Mouse (Mus musculus) central nervous system, embryonic 14 days (tissue): ENCODE data around the gene Zfp819. TPM values are rescaled to one million over a fixed set of nuclear protein-coding genes. Genes with fewer than 3 reads are reported as not detected.

ENCODE experiments used
- polyA plus RNA-seq: library from polyadenylated mRNA; depleted of rRNA; stranded (reverse); fragments of >200 nt; gene quantifications from 2 replicates; pipeline ENCODE4 v1.2.3, GENCODE M21; 2012; rRNA removed

Zfp819 gene
- 0.29 and 0.45 TPM in 2 replicates for polyA plus RNA-seq

DNA sequence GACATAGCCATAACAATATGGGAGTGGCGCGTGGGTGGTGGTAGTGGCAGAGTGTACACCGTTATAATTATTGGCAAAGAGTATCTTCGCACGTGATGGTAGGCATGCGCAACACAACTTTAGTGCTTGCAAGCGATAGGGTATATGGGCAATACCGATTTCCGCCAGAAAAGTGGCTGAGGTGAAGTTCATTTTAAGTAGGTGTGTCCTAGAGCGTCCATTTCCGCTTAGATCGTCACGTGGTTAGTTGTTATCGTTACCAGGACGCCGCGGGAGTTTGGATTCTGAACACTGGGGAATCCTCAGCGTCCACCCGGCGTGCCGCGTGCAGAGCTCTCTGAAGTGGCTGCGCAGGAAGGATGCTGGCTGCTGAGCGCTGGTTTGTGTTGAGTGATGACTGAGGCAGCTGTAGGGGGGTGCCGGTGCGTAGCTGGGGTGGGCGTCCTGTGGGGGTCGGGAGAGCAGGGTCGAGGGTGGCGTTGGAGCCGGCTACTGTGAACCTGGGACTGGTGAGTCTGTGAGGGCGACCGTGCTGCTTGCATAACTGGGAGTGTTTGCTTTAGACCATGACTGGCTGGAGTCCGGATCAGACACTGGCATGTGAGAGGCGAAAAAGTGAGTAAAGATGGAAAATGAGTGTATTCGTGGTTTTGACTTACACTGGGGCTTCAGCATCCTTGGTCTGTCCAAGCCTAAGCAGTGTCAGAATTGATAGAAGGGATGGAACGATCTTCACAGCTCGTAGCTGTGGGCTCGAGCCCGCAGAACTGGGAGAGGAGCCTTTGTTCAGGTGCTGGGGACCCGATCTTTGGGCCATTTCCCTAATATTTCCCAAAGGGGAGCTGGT, at the start of gene Zfp819:
Gene Zfp819, plus strand, starts transcription at position 274 of the 847 bp plus-strand sequence.

DNA sequence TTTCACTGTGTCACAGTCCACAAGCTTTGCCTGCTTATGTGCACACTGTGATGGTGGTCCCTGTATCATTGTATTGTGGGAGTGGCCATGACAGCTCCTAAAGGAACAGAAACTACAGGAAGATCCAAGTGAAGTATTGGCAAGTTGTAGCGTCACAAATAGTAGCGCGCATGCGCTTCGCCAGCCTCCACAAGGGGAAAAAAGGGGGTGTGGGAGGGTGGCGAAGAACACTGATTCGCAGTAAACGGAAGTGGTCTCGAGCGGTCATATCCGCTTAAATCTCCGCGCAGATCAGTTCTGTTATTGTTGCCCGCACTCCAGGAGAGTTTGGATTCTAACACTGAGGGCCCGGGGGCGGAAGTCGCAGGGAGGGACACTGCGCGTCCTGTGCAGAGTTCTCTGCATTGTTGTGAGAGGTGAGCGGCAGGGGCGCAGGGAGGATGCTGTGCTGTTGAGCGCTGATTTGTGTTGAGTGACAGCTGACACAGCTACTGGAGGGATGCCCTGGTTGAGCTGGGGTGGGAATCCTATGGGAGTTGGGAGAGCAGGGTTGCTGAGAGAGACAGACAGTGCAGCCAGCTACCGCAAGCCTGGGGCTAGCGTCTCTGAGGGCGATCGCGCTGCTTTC, 44.8 kb upstream of the Zfp819 start, which contains the start of gene Zfp658:
Gene Zfp658, plus strand, starts transcription at position 251 of the 628 bp plus-strand sequence.

DNA sequence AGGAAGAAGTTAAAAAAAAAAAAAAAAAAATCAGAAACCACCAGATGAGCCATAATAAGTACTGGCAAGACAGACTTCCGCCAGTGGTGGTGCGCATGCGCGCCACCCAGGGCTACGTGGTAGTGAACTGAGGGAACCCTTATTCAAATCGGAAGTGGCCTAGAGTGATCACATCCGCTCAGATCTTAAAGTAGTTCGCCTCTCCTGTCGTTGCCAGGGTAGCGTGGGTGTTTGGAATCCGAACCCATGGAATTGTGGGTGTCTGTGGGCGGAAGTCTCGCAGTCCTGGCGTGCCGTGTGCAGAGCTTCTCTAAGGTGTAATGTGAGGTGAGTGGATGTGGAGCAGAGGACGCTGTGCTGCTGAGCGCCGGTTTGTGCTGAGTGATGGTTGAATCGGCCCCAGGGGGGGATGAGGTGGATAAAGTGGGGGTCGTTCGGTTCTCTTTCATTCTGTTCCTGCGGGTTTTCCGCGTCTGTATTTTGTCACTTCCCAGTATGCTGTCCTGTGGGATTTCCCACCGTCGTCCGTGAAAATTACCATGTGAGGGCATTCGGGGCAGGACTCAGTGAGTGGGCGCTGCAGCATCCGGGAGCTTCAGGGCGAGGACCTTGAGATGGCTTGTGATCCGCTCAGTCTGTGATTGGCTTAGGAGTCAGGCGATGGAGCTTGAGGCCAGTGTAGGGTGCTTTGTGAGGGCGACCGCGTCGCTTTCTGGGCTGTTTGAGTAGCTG, 27.4 kb upstream of the Zfp819 start, which contains the start of gene Zfp719:
Gene Zfp719, plus strand, starts transcription at position 171 of the 732 bp plus-strand sequence.

DNA sequence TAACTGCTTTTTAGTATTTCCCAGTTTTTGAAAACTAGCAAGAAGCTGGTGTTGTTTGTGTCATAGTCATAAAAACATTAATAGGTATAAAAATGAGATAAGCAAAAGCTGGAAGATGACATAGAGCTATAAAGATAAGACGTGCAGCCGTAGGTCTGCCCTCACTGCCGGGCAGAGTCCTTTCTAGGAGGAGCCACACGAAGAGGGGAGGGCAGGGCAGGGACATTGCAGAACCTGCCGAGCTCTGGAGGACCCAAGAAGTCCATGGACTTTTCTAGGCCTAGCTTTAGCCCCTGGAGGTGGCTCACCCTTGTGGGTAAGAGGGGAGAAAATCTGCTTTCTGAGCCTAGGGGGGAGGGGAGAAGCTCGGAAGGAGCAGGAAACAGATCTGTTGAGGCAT, 27.5 kb downstream of the Zfp819 start, which contains the start of gene Ceacam18:
Gene Ceacam18, plus strand, starts transcription at position 208 of the 400 bp plus-strand sequence.

DNA sequence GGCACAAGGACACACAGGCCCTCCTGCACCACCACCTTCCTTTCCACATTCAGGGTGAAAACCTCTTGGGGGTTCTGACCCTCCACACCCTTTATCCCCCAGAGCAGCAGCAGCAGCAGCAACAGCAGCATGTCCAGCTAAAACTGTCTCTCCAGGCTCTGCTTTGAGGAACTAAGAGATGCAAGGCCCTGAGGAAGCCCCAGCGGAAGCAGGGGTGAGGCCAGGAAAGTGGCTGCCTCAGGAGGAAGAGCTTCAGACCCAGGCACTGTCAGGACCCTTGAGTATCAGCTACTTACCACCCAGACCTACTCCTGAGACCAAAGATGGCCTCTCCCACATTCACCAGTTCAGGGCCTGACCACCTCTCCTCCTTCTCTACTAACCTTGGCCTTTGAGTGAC, 53.0 kb downstream of the Zfp819 start, which contains the start of gene Siglece:
Gene Siglece, minus strand, starts transcription at position 160 of the 400 bp plus-strand sequence.

Other genes starting within 250 kb of the Zfp819 start
- gene Siglecg, start 199.0 kb upstream of the Zfp819 start, polyA plus RNA-seq, result 0.04 and 0.43 TPM in 2 replicates
- gene Lim2, start 179.5 kb upstream of the Zfp819 start, polyA plus RNA-seq, result not detected in 2 replicates
- gene Nkg7, start 170.1 kb upstream of the Zfp819 start, polyA plus RNA-seq, result 0.09 TPM in 1 of 2 replicates, not detected in the other
- not detected in 2 replicates for gene Cldnd2, start 166.4 kb upstream of the Zfp819 start, polyA plus RNA-seq
- gene Etfb, start 163.1 kb upstream of the Zfp819 start, polyA plus RNA-seq, result 81.8 and 99.5 TPM in 2 replicates
- 0.95 and 1.3 TPM in 2 replicates for gene Gm45233, start 163.0 kb upstream of the Zfp819 start, polyA plus RNA-seq
- 7.2 and 7.9 TPM in 2 replicates for gene Vsig10l, start 144.0 kb upstream of the Zfp819 start, polyA plus RNA-seq
- 88.3 and 95.3 TPM in 2 replicates for gene Iglon5, start 117.1 kb upstream of the Zfp819 start, polyA plus RNA-seq
- gene 4931406B18Rik, start 101.2 kb upstream of the Zfp819 start, polyA plus RNA-seq, result 0.02 TPM in 1 of 2 replicates, not detected in the other
- 1.4 and 1.5 TPM in 2 replicates for gene Cd33, start 62.7 kb upstream of the Zfp819 start, polyA plus RNA-seq
- 9.2 and 13.1 TPM in 2 replicates for gene Zfp658, start 44.9 kb upstream of the Zfp819 start, polyA plus RNA-seq
- 5.6 and 7.6 TPM in 2 replicates for gene Zfp719, start 27.6 kb upstream of the Zfp819 start, polyA plus RNA-seq
- 0.04 TPM in 1 of 2 replicates, not detected in the other for gene Ceacam18, start 27.5 kb downstream of the Zfp819 start, polyA plus RNA-seq
- gene Siglece, start 53.0 kb downstream of the Zfp819 start, polyA plus RNA-seq, result 0.37 and 0.43 TPM in 2 replicates
- 20.2 and 24.4 TPM in 2 replicates for gene Ctu1, start 64.8 kb downstream of the Zfp819 start, polyA plus RNA-seq
- 0.10 and 0.16 TPM in 2 replicates for gene Klk14, start 83.2 kb downstream of the Zfp819 start, polyA plus RNA-seq
- 0.09 TPM in 1 of 2 replicates, not detected in the other for gene Klk13, start 105.4 kb downstream of the Zfp819 start, polyA plus RNA-seq
- gene Klk12, start 161.7 kb downstream of the Zfp819 start, polyA plus RNA-seq, result not detected in 2 replicates
- 0.23 TPM in 1 of 2 replicates, not detected in the other for gene Klk11, start 167.4 kb downstream of the Zfp819 start, polyA plus RNA-seq
- gene Klk10, start 173.9 kb downstream of the Zfp819 start, polyA plus RNA-seq, result 0.15 and 0.91 TPM in 2 replicates
- 0.09 TPM in 1 of 2 replicates, not detected in the other for gene Klk9, start 184.7 kb downstream of the Zfp819 start, polyA plus RNA-seq
- 5.6 and 7.1 TPM in 2 replicates for gene Klk8, start 190.4 kb downstream of the Zfp819 start, polyA plus RNA-seq
- 0.04 and 0.05 TPM in 2 replicates for gene Klk7, start 204.1 kb downstream of the Zfp819 start, polyA plus RNA-seq
- not detected in 2 replicates for gene Klk6, start 217.3 kb downstream of the Zfp819 start, polyA plus RNA-seq
- gene Klk5, start 234.8 kb downstream of the Zfp819 start, polyA plus RNA-seq, result not detected in 2 replicates